Mouse (Mus musculus) embryonic facial prominence, embryonic 11.5 days (tissue): ENCODE data around the gene Med29. TPM values are rescaled to one million over a fixed set of nuclear protein-coding genes. Genes with fewer than 3 reads are reported as not detected.
A peak's percentile ranks its signal among the peaks of the same experiment; 100 is the strongest.

Experiments
- ATAC-seq: fragments of 200-750 bp; cut with Nextera tagmentation; replicated peaks from 2 replicates; pipeline ENCODE4 v1.8.0; 2017; ENCODE audit warnings: low read depth; ENCODE audit not compliant: insufficient number of reproducible peaks, low FRiP score, low TSS enrichment
- DNase-seq: peaks from one replicate; pipeline ENCODE4 v3.0.0-alpha.2; 2015; ENCODE audit warnings: low spot score
- H3K27ac ChIP-seq: fragments of 300-500 bp; sonication (generic); replicated peaks from 2 replicates; pipeline ENCODE4 v1.5.1; 2014; ENCODE audit warnings: mild to moderate bottlenecking, low read depth, low read length, control low read depth
- H3K27me3 ChIP-seq: fragments of 300-500 bp; sonication (generic); 2 replicates; pipeline ENCODE4 v1.6.1; 2014; ENCODE audit warnings: mild to moderate bottlenecking, low read length, moderate library complexity, mixed read lengths; ENCODE audit not compliant: control insufficient read depth, insufficient read depth
- H3K36me3 ChIP-seq: fragments of 300-500 bp; sonication (generic); replicated peaks from 2 replicates; pipeline ENCODE4 v1.6.1; 2014; ENCODE audit warnings: low read depth, mild to moderate bottlenecking, low read length, moderate library complexity, mixed read lengths; ENCODE audit not compliant: control insufficient read depth, insufficient read depth
- H3K4me1 ChIP-seq: fragments of 300-500 bp; sonication (generic); 2 replicates; pipeline ENCODE4 v1.6.1; 2014; ENCODE audit warnings: low read length, mixed read lengths; ENCODE audit not compliant: control insufficient read depth, insufficient read depth
- H3K4me2 ChIP-seq: fragments of 300-500 bp; sonication (generic); 2 replicates; pipeline ENCODE4 v1.6.1; 2014; ENCODE audit warnings: low read depth, mild to moderate bottlenecking, control low read depth, low read length, moderate library complexity
- H3K4me3 ChIP-seq: fragments of 300-500 bp; sonication (generic); 2 replicates; pipeline ENCODE4 v1.5.1; 2014; ENCODE audit warnings: low read depth, low read length, control low read depth
- H3K9ac ChIP-seq: fragments of 300-500 bp; sonication (generic); replicated peaks from 2 replicates; pipeline ENCODE4 v1.6.1; 2014; ENCODE audit warnings: mild to moderate bottlenecking, control low read depth, low read length
- H3K9me3 ChIP-seq: fragments of 300-500 bp; sonication (generic); replicated peaks from 2 replicates; pipeline ENCODE4 v1.6.1; 2016; ENCODE audit warnings: mild to moderate bottlenecking, low read length, inconsistent platforms, mixed read lengths; ENCODE audit not compliant: control insufficient read depth
- WGBS: fragments of 180-500 bp; shearing (Covaris S2); extraction: QIAGEN DNeasy Blood & Tissue Kit; methylation state at CpG from one replicate; pipeline ENCODE4 v1.1.7; 2014; 5-methylcytosine and 5-hydroxymethylcytosine counted together
- polyA plus RNA-seq: library from polyadenylated mRNA; unstranded; fragments of >200 nt; fragmentation: Nextera tagmentation; extraction: Ambion mirVana; gene quantifications from 2 replicates; pipeline ENCODE4 v1.2.1, GENCODE M21; 2014

Gene Med29
- polyA plus RNA-seq, 1 experiment from 2014 or later = 50.6 TPM

GRCm38 (mm10) chr7:28435660-28436259, 43.3 kb upstream of the Med29 start:
- H3K9ac ChIP-seq = peak overlapping the region; percentile 88
- H3K27me3 ChIP-seq = no peaks in the 10 kb centered on the region
- H3K4me3 ChIP-seq = peak overlapping the region; percentile 94
- H3K9me3 ChIP-seq = no peaks in the 10 kb centered on the region
- peak; percentile 17 for ATAC-seq
- H3K27ac ChIP-seq = no peak overlapping the region; the same call in 1 of the 2 replicates
- H3K4me1 ChIP-seq = no peaks in the 10 kb centered on the region
- peak overlapping the region; percentile 84 for H3K4me2 ChIP-seq
- no peaks in the 10 kb centered on the region for H3K36me3 ChIP-seq
- WGBS = 0% methylated on average over 21 of the region's 70 CpGs
- DNase-seq = peak; percentile 37

DNA sequence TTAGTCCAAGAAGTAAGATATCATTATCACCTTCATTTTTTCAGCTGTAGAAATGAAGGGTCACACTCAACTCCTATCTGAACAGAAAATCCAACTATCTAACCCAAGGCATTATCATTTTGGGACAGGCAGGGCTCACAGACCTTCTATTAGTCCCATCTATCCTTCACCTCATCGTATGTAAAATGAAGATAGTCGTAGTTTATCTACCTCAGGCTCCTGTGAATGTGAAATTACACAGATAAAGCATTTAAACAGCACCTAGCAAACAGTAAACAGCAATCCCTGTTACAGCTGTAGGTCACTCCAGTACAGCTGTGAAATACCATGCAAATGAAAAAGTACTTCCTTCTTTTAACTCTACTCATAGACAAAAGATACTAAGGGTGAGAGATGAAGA, 39.7 kb upstream of the Med29 start:
- no peak overlapping the region for H3K27ac ChIP-seq
- no peaks in the 10 kb centered on the region for H3K36me3 ChIP-seq
- no peak overlapping the region for H3K9ac ChIP-seq
- H3K9me3 ChIP-seq = no peaks in the 10 kb centered on the region
- no peaks in the 10 kb centered on the region for H3K4me1 ChIP-seq
- no peak overlapping the region for H3K4me2 ChIP-seq
- ATAC-seq (no peak), DNase-seq (no peak)
- 89% methylated on average over 2 of the region's 2 CpGs for WGBS
- H3K4me3 ChIP-seq = no peak overlapping the region
- no peaks in the 10 kb centered on the region for H3K27me3 ChIP-seq

DNA sequence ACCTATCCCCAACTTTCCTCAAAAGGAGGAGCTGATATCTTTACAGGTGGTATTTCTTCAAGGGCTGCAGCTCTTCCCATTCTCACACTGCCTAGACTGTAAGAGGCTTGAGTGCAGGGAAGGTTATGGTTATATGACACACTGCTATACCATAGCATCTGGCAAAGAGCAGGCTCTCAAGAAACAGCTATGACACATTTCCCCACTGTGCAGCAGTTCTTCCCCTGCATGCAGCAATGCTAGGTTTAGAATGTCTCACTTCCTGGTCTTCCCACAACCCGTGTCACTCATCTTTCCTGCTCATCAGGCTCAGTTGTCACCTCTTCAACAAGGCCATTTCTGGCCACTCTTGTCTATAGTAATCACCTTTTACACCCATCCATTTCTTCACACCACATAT, 38.0 kb upstream of the Med29 start:
- Histone ChIP-seq H3K27ac (no peak overlapping the region), H3K9me3 (no peaks in the 10 kb centered on the region), H3K4me1 (no peaks in the 10 kb centered on the region), H3K4me2 (no peak overlapping the region), H3K4me3 (no peak overlapping the region), H3K36me3 (no peaks in the 10 kb centered on the region), H3K9ac (no peak overlapping the region), H3K27me3 (no peaks in the 10 kb centered on the region)
- 83% methylated on average over 1 of the region's 1 CpGs for WGBS
- DNase-seq = no peak
- no peak for ATAC-seq

- Histone ChIP-seq H3K27ac (no peak overlapping the region), H3K27me3 (no peaks in the 10 kb centered on the region), H3K4me1 (no peaks in the 10 kb centered on the region), H3K4me2 (no peak overlapping the region), H3K4me3 (no peak overlapping the region), H3K36me3 (peaks cover 3% of the 10 kb centered on the region; the same call in 1 of the 2 replicates), H3K9ac (no peak overlapping the region), H3K9me3 (no peaks in the 10 kb centered on the region)
- DNase-seq (no peak), ATAC-seq (no peak)
Observed at GRCm38 (mm10) chr7:28427738-28428137, 35.2 kb upstream of the Med29 start.

GRCm38 (mm10) chr7:28423018-28423417, 30.5 kb upstream of the Med29 start:
- no peaks in the 10 kb centered on the region for H3K9me3 ChIP-seq
- no peak overlapping the region for H3K4me2 ChIP-seq
- H3K4me3 ChIP-seq = no peak overlapping the region
- ATAC-seq (no peak), DNase-seq (no peak)
- H3K27me3 ChIP-seq = no peaks in the 10 kb centered on the region
- H3K9ac ChIP-seq = no peak overlapping the region
- no peaks in the 10 kb centered on the region for H3K4me1 ChIP-seq
- H3K27ac ChIP-seq = no peak overlapping the region
- WGBS = 100% methylated on average over 1 of the region's 1 CpGs
- H3K36me3 ChIP-seq = peaks cover 11% of the 10 kb centered on the region

- no peak for ATAC-seq
- H3K4me3 ChIP-seq = no peak overlapping the region
- H3K9ac ChIP-seq = no peak overlapping the region
- H3K27me3 ChIP-seq = no peaks in the 10 kb centered on the region
- H3K36me3 ChIP-seq = peaks cover 11% of the 10 kb centered on the region
- H3K9me3 ChIP-seq = no peaks in the 10 kb centered on the region
- no peak for DNase-seq
- H3K27ac ChIP-seq = no peak overlapping the region
- H3K4me2 ChIP-seq = no peak overlapping the region
- 98% methylated on average over 2 of the region's 2 CpGs for WGBS
- H3K4me1 ChIP-seq = no peaks in the 10 kb centered on the region
Observed at GRCm38 (mm10) chr7:28419416-28419815, 26.9 kb upstream of the Med29 start.

GRCm38 (mm10) chr7:28418096-28418670, 25.7 kb upstream of the Med29 start:
- H3K4me1 ChIP-seq = no peaks in the 10 kb centered on the region
- no peak for DNase-seq
- no peak overlapping the region for H3K4me3 ChIP-seq
- no peak overlapping the region for H3K9ac ChIP-seq
- no peaks in the 10 kb centered on the region for H3K27me3 ChIP-seq
- 73% methylated on average over 8 of the region's 8 CpGs for WGBS
- ATAC-seq = no peak
- no peaks in the 10 kb centered on the region for H3K9me3 ChIP-seq
- peaks cover 18% of the 10 kb centered on the region for H3K36me3 ChIP-seq
- no peak overlapping the region for H3K27ac ChIP-seq
- H3K4me2 ChIP-seq = no peak overlapping the region

- no peak for ATAC-seq
- Histone ChIP-seq H3K27ac (no peak overlapping the region), H3K9ac (no peak overlapping the region), H3K4me2 (no peak overlapping the region), H3K36me3 (peaks cover 15% of the 10 kb centered on the region), H3K4me3 (no peak overlapping the region), H3K9me3 (no peaks in the 10 kb centered on the region), H3K4me1 (no peaks in the 10 kb centered on the region), H3K27me3 (no peaks in the 10 kb centered on the region)
- no peak for DNase-seq
Observed at GRCm38 (mm10) chr7:28417368-28417767, 24.9 kb upstream of the Med29 start.
